Mouse (Mus musculus) gastrocnemius, postnatal 10 days (tissue): ENCODE data around the gene Rbms3. TPM values are rescaled to one million over a fixed set of nuclear protein-coding genes. Genes with fewer than 3 reads are reported as not detected.

ENCODE experiments used
- DNase-seq: peaks from one replicate; pipeline ENCODE4 v3.0.0; 2021; ENCODE audit warnings: mixed read lengths
- total RNA-seq, 2 experiments: library from RNA; stranded (reverse); gene quantifications; 2 replicates each; pipeline ENCODE4 v1.2.3; 2021

The Rbms3 gene
- total RNA-seq, 2 experiments from 2014 or later = 26.9 to 37.4 TPM

- peak; percentile 29 for DNase-seq
Measured at GRCm38 (mm10) chr9:117251521-117252368, 378.0 kb downstream of the Rbms3 start.

- no peak for DNase-seq
Measured at GRCm38 (mm10) chr9:117250831-117251165, 378.9 kb downstream of the Rbms3 start.

- no peak for DNase-seq
Measured at GRCm38 (mm10) chr9:117250036-117250830, 379.5 kb downstream of the Rbms3 start.

- no peak for DNase-seq
Measured at GRCm38 (mm10) chr9:117247311-117247980, 382.3 kb downstream of the Rbms3 start.

GRCm38 (mm10) chr9:117246173-117246572, 383.5 kb downstream of the Rbms3 start:
- no peak for DNase-seq

- no peak for DNase-seq
Measured at GRCm38 (mm10) chr9:117243365-117243764, 386.3 kb downstream of the Rbms3 start.

- no peak for DNase-seq
Measured at GRCm38 (mm10) chr9:117234726-117235075, 395.0 kb downstream of the Rbms3 start.

GRCm38 (mm10) chr9:117234065-117234725, 395.5 kb downstream of the Rbms3 start:
- DNase-seq = no peak

- DNase-seq = no peak
Measured at GRCm38 (mm10) chr9:117222741-117223140, 407.0 kb downstream of the Rbms3 start.

GRCm38 (mm10) chr9:117221481-117221880, 408.2 kb downstream of the Rbms3 start:
- no peak for DNase-seq

- no peak for DNase-seq
Measured at GRCm38 (mm10) chr9:117216026-117216755, 413.5 kb downstream of the Rbms3 start.

- no peak for DNase-seq
Measured at GRCm38 (mm10) chr9:117212023-117212422, 417.7 kb downstream of the Rbms3 start.

- no peak for DNase-seq
Measured at GRCm38 (mm10) chr9:117210344-117210743, 419.4 kb downstream of the Rbms3 start.

GRCm38 (mm10) chr9:117205395-117205794, 424.3 kb downstream of the Rbms3 start:
- DNase-seq = no peak

- DNase-seq = no peak
Measured at GRCm38 (mm10) chr9:117200067-117200658, 429.6 kb downstream of the Rbms3 start.

- DNase-seq = no peak
Measured at GRCm38 (mm10) chr9:117197531-117197930, 432.2 kb downstream of the Rbms3 start.

- peak; percentile 62 for DNase-seq
Measured at GRCm38 (mm10) chr9:117192565-117193540, 436.9 kb downstream of the Rbms3 start.

GRCm38 (mm10) chr9:117192093-117192492, 437.6 kb downstream of the Rbms3 start:
- no peak for DNase-seq

GRCm38 (mm10) chr9:117188406-117188805, 441.3 kb downstream of the Rbms3 start:
- no peak for DNase-seq
